Mouse (Mus musculus): ENCODE data around the gene Sat1.
"Not testable (repeated sequence)": the region's sequence is repeated elsewhere in the genome, so short reads cannot be mapped to it uniquely, and the experiment has no call there.

Gene Sat1

GRCm38 (mm10) chrX:155216271-155216670 is at the start of gene Sat1:
Sat1 (minus strand) TSS chrX:155216449.
- DNase-seq, result peak; percentile 95 to 97

GRCm38 (mm10) chrX:155262915-155263252 is 46.6 kb upstream of the Sat1 start:
- no peak for DNase-seq

- DNase-seq, result peak; percentile 89 to 91
These were observed 46.1 kb upstream of the Sat1 start, which contains the start of gene Acot9 for GRCm38 (mm10) chrX:155262235-155262914. Acot9 (plus strand) TSS chrX:155262443.

- no peak for DNase-seq
These were observed 40.6 kb upstream of the Sat1 start for GRCm38 (mm10) chrX:155256856-155257255.

GRCm38 (mm10) chrX:155218277-155218676 is 2.0 kb upstream of the Sat1 start:
- no peak for DNase-seq

GRCm38 (mm10) chrX:155215501-155216248 is 574 bp downstream of the Sat1 start:
- DNase-seq, result peak; percentile 33 to 37

- DNase-seq, result no peak
These were observed 1.7 kb downstream of the Sat1 start for GRCm38 (mm10) chrX:155214291-155215136.

GRCm38 (mm10) chrX:155208671-155209070 is 7.6 kb downstream of the Sat1 start:
- DNase-seq, result peak in 1 of 2 experiments; percentile 24

- not testable (repeated sequence) for DNase-seq
These were observed 10.8 kb downstream of the Sat1 start for GRCm38 (mm10) chrX:155205436-155205835.

GRCm38 (mm10) chrX:155202406-155203305 is 13.6 kb downstream of the Sat1 start:
- DNase-seq, result no peak

- no peak for DNase-seq
These were observed 14.4 kb downstream of the Sat1 start for GRCm38 (mm10) chrX:155201799-155202198.

GRCm38 (mm10) chrX:155194979-155195378 is 21.3 kb downstream of the Sat1 start:
- no peak for DNase-seq

GRCm38 (mm10) chrX:155193732-155194443 is 22.4 kb downstream of the Sat1 start:
- DNase-seq, result no peak

- peak; percentile 21 to 38 for DNase-seq
These were observed 24.3 kb downstream of the Sat1 start for GRCm38 (mm10) chrX:155191941-155192340.

GRCm38 (mm10) chrX:155177640-155178039 is 38.6 kb downstream of the Sat1 start:
- DNase-seq, result no peak

GRCm38 (mm10) chrX:155177230-155177629 is 39.0 kb downstream of the Sat1 start:
- no peak for DNase-seq

- DNase-seq, result no peak
These were observed 40.7 kb downstream of the Sat1 start for GRCm38 (mm10) chrX:155175568-155175967.

- no peak for DNase-seq
These were observed 43.9 kb downstream of the Sat1 start for GRCm38 (mm10) chrX:155172310-155172709.

- DNase-seq, result no peak
These were observed 44.5 kb downstream of the Sat1 start for GRCm38 (mm10) chrX:155171754-155172153.

GRCm38 (mm10) chrX:155169886-155170285 is 46.4 kb downstream of the Sat1 start:
- DNase-seq, result peak; percentile 21 to 62

GRCm38 (mm10) chrX:155167667-155168066 is 48.6 kb downstream of the Sat1 start:
- DNase-seq, result no peak

GRCm38 (mm10) chrX:155166313-155166712 is 49.9 kb downstream of the Sat1 start:
- no peak for DNase-seq

Data from kidney, adult 8-10 months (tissue).